In genomic region chr2:32259657-32260417, GRCm38 (mm10) we compare ENCODE assay signal across 8 mouse cellular contexts. TPM values are rescaled to one million over a fixed set of nuclear protein-coding genes. Genes with fewer than 3 reads are reported as not detected.
DNase-seq lines count a peak whose midpoint lies in the region; ATAC-seq lines count a peak whose summit lies in the region.

Gene Uck1, minus strand, starts transcription at chr2:32260159.

- H3K4me3 ChIP-seq in hindbrain, embryonic 11.5 days (ENCODE audit: low read depth, low read length) = peak within 1 kb of the TSS; percentile 85

- DNase-seq in MEL-GATA-1-ER (ENCODE audit: extremely low read depth, low read depth) = peak; percentile 85
- peak; percentile 89 for DNase-seq in cerebellum, adult 8-10 months
- peak; percentile 80 to 92 for DNase-seq in frontal cortex, adult 2 months (ENCODE audit: extremely low spot score in 1 of 2, low spot score in 1 of 2)
- DNase-seq in hindbrain, embryonic 11.5 days (ENCODE audit: low spot score) = peak; percentile 93
- DNase-seq in layer of hippocampus, postnatal 10 days (ENCODE audit: low spot score in 2 of 2) = peak; percentile 82 to 88
- peak; percentile 93 for DNase-seq in lung, postnatal 10 days
- DNase-seq in ovary, postnatal 36 days (ENCODE audit: low spot score) = peak; percentile 88
- DNase-seq in thymus, postnatal 25 days = peak; percentile 90

- no peak within 1 kb of the TSS for H3K27ac ChIP-seq in hindbrain, embryonic 11.5 days (ENCODE audit: low read depth, low read length)

- peak; percentile 92 for ATAC-seq in hindbrain, embryonic 11.5 days (ENCODE audit: low FRiP score)

- peak within 1 kb of the TSS; percentile 67 for H3K9ac ChIP-seq in hindbrain, embryonic 11.5 days (ENCODE audit: low read depth, low read length)

- 1% methylated on average over 54 of the region's 59 CpGs for whole genome bisulfite sequencing in hindbrain, embryonic 11.5 days

- no peaks in the 10 kb centered on the region for H3K9me3 ChIP-seq in hindbrain, embryonic 11.5 days (ENCODE audit: control insufficient read depth, low read length)

- H3K27me3 ChIP-seq in hindbrain, embryonic 11.5 days (ENCODE audit: control insufficient read depth, insufficient read depth, low read length) = no peaks in the 10 kb centered on the region

- H3K4me1 ChIP-seq in hindbrain, embryonic 11.5 days (replicated peaks; ENCODE audit: control insufficient read depth, insufficient read depth, low read length) = peaks cover 4% of the 10 kb centered on the region; the same call in 1 of the 2 replicates

- peak within 1 kb of the TSS; percentile 78 for H3K4me2 ChIP-seq in hindbrain, embryonic 11.5 days (replicated peaks; ENCODE audit: low read depth, low read length)

- 0 out of 2 replicates have a peak, but pooled peaks cover 4% of the 10 kb centered on the region for H3K36me3 ChIP-seq in hindbrain, embryonic 11.5 days (ENCODE audit: control insufficient read depth, insufficient read depth, low read length)

RNA-seq across cellular contexts. Expression of gene Uck1, which starts in this region (rescaled TPM):
- polyA plus RNA-seq in frontal cortex, adult 2 months (2012; rRNA removed) = 69.5 and 72.7 TPM in 2 replicates
- polyA plus RNA-seq in hindbrain, embryonic 11.5 days (2014; fragmentation: Nextera tagmentation; extraction: Ambion mirVana) = 56.0 and 64.1 TPM in 2 replicates
- total RNA-seq in layer of hippocampus, postnatal 10 days (2021) = 10 to 100 TPM; 64.8 to 64.9 TPM
